Mouse (Mus musculus) ES-E14 (cell line): ENCODE data around the gene Sptbn2.

Experiments used
- CHD2 ChIP-seq: IDR thresholded peaks from 2 replicates; pipeline ENCODE4 v1.6.1; 2014; ENCODE audit warnings: mild to moderate bottlenecking, low read depth, low read length, inconsistent platforms
- HCFC1 ChIP-seq: IDR thresholded peaks from 2 replicates; pipeline ENCODE4 v1.6.1; 2012; ENCODE audit warnings: low read length, inconsistent platforms, borderline replicate concordance; ENCODE audit not compliant: insufficient read depth
- MAFK ChIP-seq: IDR thresholded peaks from 2 replicates; pipeline ENCODE4 v1.6.1; 2014; ENCODE audit warnings: mild to moderate bottlenecking, low read depth, low read length, inconsistent platforms; ENCODE audit not compliant: insufficient read depth
- ZC3H11A ChIP-seq: IDR thresholded peaks from 2 replicates; pipeline ENCODE4 v1.6.1; 2012; ENCODE audit warnings: low read depth, mild to moderate bottlenecking, inconsistent platforms, low read length, borderline replicate concordance
- ZNF384 ChIP-seq: IDR thresholded peaks from 2 replicates; pipeline ENCODE4 v1.6.1; 2012; ENCODE audit warnings: low read depth, low read length, inconsistent platforms

DNA sequence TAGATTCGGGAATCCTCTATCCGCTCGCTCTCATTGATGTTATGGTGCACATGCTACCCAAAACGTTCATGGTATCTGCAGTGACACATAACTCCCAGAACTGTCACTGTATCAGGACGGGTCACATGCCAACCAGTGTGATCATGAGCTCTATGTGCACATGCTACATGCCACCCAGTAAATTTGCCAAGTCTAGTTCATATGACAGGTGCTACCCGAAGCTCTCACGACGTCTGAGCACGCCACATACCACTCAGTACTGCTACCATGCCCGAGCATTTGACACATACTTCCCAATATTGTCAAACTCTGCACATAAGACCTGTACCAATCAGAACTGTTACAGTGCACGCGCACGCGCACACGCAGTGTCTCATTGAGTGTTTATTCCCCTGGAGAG lies 9.1 kb downstream of the Sptbn2 start:
- TF ChIP-seq ZNF384, result no peak
- no peak for TF ChIP-seq HCFC1
- no peak for TF ChIP-seq ZC3H11A
- TF ChIP-seq MAFK, result no peak
- TF ChIP-seq CHD2, result no peak
